Mouse (Mus musculus) megakaryocyte, embryonic 14.5 days (primary cell): ENCODE results near the gene Hist2h2ac. TPM values are rescaled to one million over a fixed set of nuclear protein-coding genes. Genes with fewer than 3 reads are reported as not detected.

Experiments used
- H3K27me3 ChIP-seq: replicated peaks from 2 replicates; pipeline ENCODE3; 2012; ENCODE audit warnings: inconsistent platforms
- H3K36me3 ChIP-seq: replicated peaks from 2 replicates; pipeline ENCODE3; 2012; ENCODE audit warnings: low read length, inconsistent platforms, mixed read lengths
- H3K4me1 ChIP-seq: 2 replicates; pipeline ENCODE4 v1.6.1; 2012; ENCODE audit warnings: inconsistent platforms
- H3K4me3 ChIP-seq: replicated peaks from 2 replicates; pipeline ENCODE3; 2012; ENCODE audit warnings: moderate library complexity, mild to moderate bottlenecking, inconsistent platforms
- H3K9me3 ChIP-seq: 2 replicates; pipeline ENCODE4 v1.6.1; 2012; ENCODE audit warnings: inconsistent platforms
- FLI1 ChIP-seq: IDR thresholded peaks from 2 replicates; pipeline ENCODE4 v1.6.1; 2012; ENCODE audit warnings: low read length, inconsistent platforms, mixed read lengths
- GATA1 ChIP-seq: IDR thresholded peaks from 3 replicates; pipeline ENCODE4 v1.6.1; 2012; ENCODE audit warnings: mixed read lengths, low read length, inconsistent platforms, borderline replicate concordance
- polyA plus RNA-seq: library from polyadenylated mRNA; stranded (reverse); fragments of >175 nt; gene quantifications from 2 replicates; pipeline ENCODE4 v1.2.3, GENCODE M21; 2012; ENCODE audit warnings: low replicate concordance; ENCODE audit not compliant: insufficient read depth

The Hist2h2ac gene
- polyA plus RNA-seq, 1 experiment: 15.1 TPM

GRCm38 (mm10) chr3:96237904-96238511, 17.3 kb upstream of the Hist2h2ac start:
- Histone ChIP-seq H3K4me1 (peaks cover 44% of the 10 kb centered on the region), H3K36me3 (peaks cover 7% of the 10 kb centered on the region), H3K27me3 (no peaks in the 10 kb centered on the region), H3K9me3 (no peaks in the 10 kb centered on the region), H3K4me3 (peak overlapping the region; percentile 91)
- TF ChIP-seq GATA1 (no peak), FLI1 (no peak)

GRCm38 (mm10) chr3:96237335-96237903, 16.7 kb upstream of the Hist2h2ac start:
- TF ChIP-seq GATA1 (no peak), FLI1 (no peak)
- Histone ChIP-seq H3K27me3 (no peaks in the 10 kb centered on the region), H3K9me3 (no peaks in the 10 kb centered on the region), H3K4me3 (peak overlapping the region; percentile 91), H3K36me3 (peaks cover 6% of the 10 kb centered on the region), H3K4me1 (peaks cover 42% of the 10 kb centered on the region)

- peak overlapping the region; percentile 91 for H3K4me3 ChIP-seq
- H3K4me1 ChIP-seq: peaks cover 38% of the 10 kb centered on the region
- no peaks in the 10 kb centered on the region for H3K9me3 ChIP-seq
- no peak for TF ChIP-seq FLI1
- no peak for TF ChIP-seq GATA1
- H3K36me3 ChIP-seq: peaks cover 2% of the 10 kb centered on the region
- H3K27me3 ChIP-seq: no peaks in the 10 kb centered on the region
These were observed 16.2 kb upstream of the Hist2h2ac start for GRCm38 (mm10) chr3:96236834-96237334.

GRCm38 (mm10) chr3:96235836-96236235, 15.2 kb upstream of the Hist2h2ac start:
- H3K4me1 ChIP-seq: peaks cover 39% of the 10 kb centered on the region

GRCm38 (mm10) chr3:96234914-96235313, 14.2 kb upstream of the Hist2h2ac start:
- no peaks in the 10 kb centered on the region for H3K9me3 ChIP-seq
- no peaks in the 10 kb centered on the region for H3K27me3 ChIP-seq
- no peaks in the 10 kb centered on the region for H3K36me3 ChIP-seq
- peaks cover 44% of the 10 kb centered on the region for H3K4me1 ChIP-seq
- TF ChIP-seq FLI1 (no peak), GATA1 (no peak)
- no peak overlapping the region for H3K4me3 ChIP-seq

More at GRCm38 (mm10) chr3:96235836-96236235, 15.2 kb upstream of the Hist2h2ac start:
- Histone ChIP-seq H3K9me3 (no peaks in the 10 kb centered on the region), H3K36me3 (no peaks in the 10 kb centered on the region), H3K27me3 (no peaks in the 10 kb centered on the region), H3K4me3 (peak overlapping the region; percentile 69)
- TF ChIP-seq FLI1 (no peak), GATA1 (no peak)

GRCm38 (mm10) chr3:96231758-96232120, 11.1 kb upstream of the Hist2h2ac start:
- no peaks in the 10 kb centered on the region for H3K27me3 ChIP-seq
- TF ChIP-seq GATA1 (no peak), FLI1 (no peak)
- H3K4me3 ChIP-seq: no peak overlapping the region
- peaks cover 50% of the 10 kb centered on the region for H3K4me1 ChIP-seq
- no peaks in the 10 kb centered on the region for H3K9me3 ChIP-seq
- H3K36me3 ChIP-seq: no peaks in the 10 kb centered on the region

- no peaks in the 10 kb centered on the region for H3K36me3 ChIP-seq
- no peaks in the 10 kb centered on the region for H3K27me3 ChIP-seq
- TF ChIP-seq FLI1 (no peak), GATA1 (no peak)
- peaks cover 55% of the 10 kb centered on the region for H3K4me1 ChIP-seq
- H3K9me3 ChIP-seq: no peaks in the 10 kb centered on the region
- no peak overlapping the region for H3K4me3 ChIP-seq
These were observed 10.5 kb upstream of the Hist2h2ac start for GRCm38 (mm10) chr3:96230910-96231757.

- Histone ChIP-seq H3K4me3 (no peak overlapping the region), H3K36me3 (no peaks in the 10 kb centered on the region), H3K9me3 (no peaks in the 10 kb centered on the region), H3K27me3 (no peaks in the 10 kb centered on the region), H3K4me1 (peaks cover 56% of the 10 kb centered on the region)
- no peak for TF ChIP-seq GATA1
- no peak for TF ChIP-seq FLI1
These were observed 9.7 kb upstream of the Hist2h2ac start for GRCm38 (mm10) chr3:96230404-96230803.

GRCm38 (mm10) chr3:96228828-96229227, 8.1 kb upstream of the Hist2h2ac start:
- Histone ChIP-seq H3K4me1 (peaks cover 71% of the 10 kb centered on the region), H3K9me3 (no peaks in the 10 kb centered on the region), H3K4me3 (no peak overlapping the region), H3K36me3 (no peaks in the 10 kb centered on the region), H3K27me3 (no peaks in the 10 kb centered on the region)
- no peak for TF ChIP-seq GATA1
- no peak for TF ChIP-seq FLI1
